Mouse (Mus musculus): ENCODE measurements around the gene Kif20b.

- TF ChIP-seq POLR2A (IDR thresholded peaks at IDR 0.05; ENCODE audit: low read depth, low read length) (no peak), CTCF (IDR thresholded peaks at IDR 0.05; ENCODE audit: extremely low read depth, insufficient read length, insufficient replicate concordance, low read depth, low read length) (no peak)
Observed at GRCm38 (mm10) chr19:34953842-34954541, 31.8 kb downstream of the Kif20b start.
